Mouse (Mus musculus) bone marrow, adult 2 months (tissue): ENCODE results near the gene Dcst1.

Experiments
- CTCF ChIP-seq: fragments of 200-500 bp; IDR thresholded peaks from 2 replicates; pipeline ENCODE4 v1.5.1; 2011; ENCODE audit warnings: low read length, control low read depth; ENCODE audit not compliant: control insufficient read depth, insufficient read depth
- POLR2A ChIP-seq: fragments of 200-500 bp; IDR thresholded peaks from 2 replicates; pipeline ENCODE4 v1.6.1; 2011; ENCODE audit warnings: low read depth, mild to moderate bottlenecking, control low read depth, low read length, borderline replicate concordance; ENCODE audit not compliant: control insufficient read depth

DNA sequence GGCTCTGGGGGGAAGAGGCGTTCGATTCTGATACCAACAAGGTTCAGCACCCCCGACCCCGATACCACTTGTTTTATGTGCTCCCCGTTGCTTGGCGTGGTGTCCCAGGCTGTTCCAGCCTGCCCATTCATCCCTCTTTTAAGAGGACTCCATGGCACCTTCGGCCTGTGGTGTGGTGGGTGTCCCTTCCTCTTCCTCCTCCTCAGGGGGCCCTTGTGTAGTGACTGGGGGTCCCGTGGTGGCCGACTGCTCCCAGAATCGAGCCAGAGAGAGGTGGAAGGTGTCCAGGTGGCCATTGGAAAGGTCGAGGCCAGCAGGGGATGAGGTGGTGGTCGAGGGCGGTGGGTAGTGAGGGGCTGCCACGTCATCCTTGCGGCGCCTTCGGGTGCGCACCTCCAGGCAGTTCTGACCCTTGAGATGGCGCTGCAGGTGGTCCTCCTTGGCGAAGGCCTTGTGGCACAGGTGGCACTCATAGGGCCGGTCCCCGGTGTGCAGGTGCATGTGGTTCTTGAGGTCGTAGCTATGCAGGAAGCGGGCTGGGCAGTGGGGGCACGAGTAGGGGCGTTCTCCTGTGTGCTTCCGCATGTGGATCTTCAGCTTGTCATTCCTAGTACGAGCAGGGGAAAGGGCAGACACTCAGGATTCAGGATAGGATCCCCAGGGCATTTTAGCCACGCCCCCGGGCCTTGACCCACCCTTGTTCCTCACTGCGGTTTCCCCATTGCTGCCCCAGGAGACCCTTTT, 14.5 kb upstream of the Dcst1 start:
- TF ChIP-seq CTCF: no peak
- TF ChIP-seq POLR2A: peak; percentile 10; the same call in 1 of the 2 replicates
